Mouse (Mus musculus): ENCODE data around the gene Slc13a5.

The Slc13a5 gene

GRCm38 (mm10) chr11:72266960-72267560 lies at the start of gene Slc13a5:
Gene Slc13a5 (minus strand): TSS chr11:72267222.
- no peak for ATAC-seq (ENCODE audit: insufficient number of reproducible peaks, low FRiP score, low TSS enrichment)

GRCm38 (mm10) chr11:72314151-72314895 lies 47.3 kb upstream of the Slc13a5 start, which contains the start of gene Fbxo39:
Gene Fbxo39 (plus strand): TSS chr11:72314444.
- no peak for ATAC-seq (ENCODE audit: insufficient number of reproducible peaks, low FRiP score, low TSS enrichment)

- no peak for ATAC-seq (ENCODE audit: insufficient number of reproducible peaks, low FRiP score, low TSS enrichment)
These were observed 44.5 kb upstream of the Slc13a5 start for GRCm38 (mm10) chr11:72311355-72312001.

GRCm38 (mm10) chr11:72310491-72310890 lies 43.5 kb upstream of the Slc13a5 start:
- ATAC-seq (ENCODE audit: insufficient number of reproducible peaks, low FRiP score, low TSS enrichment): no peak

- no peak for ATAC-seq (ENCODE audit: insufficient number of reproducible peaks, low FRiP score, low TSS enrichment)
These were observed 42.0 kb upstream of the Slc13a5 start for GRCm38 (mm10) chr11:72308982-72309381.

- ATAC-seq (ENCODE audit: insufficient number of reproducible peaks, low FRiP score, low TSS enrichment): no peak
These were observed 40.4 kb upstream of the Slc13a5 start for GRCm38 (mm10) chr11:72307461-72307860.

GRCm38 (mm10) chr11:72302230-72302629 lies 35.2 kb upstream of the Slc13a5 start:
- ATAC-seq (ENCODE audit: insufficient number of reproducible peaks, low FRiP score, low TSS enrichment): no peak; the same call in 1 of the 2 replicates

GRCm38 (mm10) chr11:72301334-72301733 lies 34.3 kb upstream of the Slc13a5 start, which contains the start of gene Xaf1:
Gene Xaf1 (plus strand): TSS chr11:72301629.
- ATAC-seq (ENCODE audit: insufficient number of reproducible peaks, low FRiP score, low TSS enrichment): no peak

GRCm38 (mm10) chr11:72293116-72293515 lies 26.1 kb upstream of the Slc13a5 start:
- ATAC-seq (ENCODE audit: insufficient number of reproducible peaks, low FRiP score, low TSS enrichment): no peak

GRCm38 (mm10) chr11:72287543-72287942 lies 20.5 kb upstream of the Slc13a5 start:
- ATAC-seq (ENCODE audit: insufficient number of reproducible peaks, low FRiP score, low TSS enrichment): no peak

GRCm38 (mm10) chr11:72287126-72287525 lies 20.1 kb upstream of the Slc13a5 start:
- ATAC-seq (ENCODE audit: insufficient number of reproducible peaks, low FRiP score, low TSS enrichment): no peak

- ATAC-seq (ENCODE audit: insufficient number of reproducible peaks, low FRiP score, low TSS enrichment): no peak
These were observed 19.6 kb upstream of the Slc13a5 start for GRCm38 (mm10) chr11:72286651-72287050.

- no peak for ATAC-seq (ENCODE audit: insufficient number of reproducible peaks, low FRiP score, low TSS enrichment)
These were observed 19.0 kb upstream of the Slc13a5 start for GRCm38 (mm10) chr11:72285971-72286480.

- no peak for ATAC-seq (ENCODE audit: insufficient number of reproducible peaks, low FRiP score, low TSS enrichment)
These were observed 17.6 kb upstream of the Slc13a5 start for GRCm38 (mm10) chr11:72284532-72285182.

- no peak for ATAC-seq (ENCODE audit: insufficient number of reproducible peaks, low FRiP score, low TSS enrichment)
These were observed 16.6 kb upstream of the Slc13a5 start for GRCm38 (mm10) chr11:72283486-72284224.

GRCm38 (mm10) chr11:72281852-72282400 lies 14.9 kb upstream of the Slc13a5 start:
- ATAC-seq (ENCODE audit: insufficient number of reproducible peaks, low FRiP score, low TSS enrichment): no peak

- no peak for ATAC-seq (ENCODE audit: insufficient number of reproducible peaks, low FRiP score, low TSS enrichment)
These were observed 14.3 kb upstream of the Slc13a5 start for GRCm38 (mm10) chr11:72281143-72281851.

GRCm38 (mm10) chr11:72273341-72273740 lies 6.3 kb upstream of the Slc13a5 start:
- no peak for ATAC-seq (ENCODE audit: insufficient number of reproducible peaks, low FRiP score, low TSS enrichment)

- no peak for ATAC-seq (ENCODE audit: insufficient number of reproducible peaks, low FRiP score, low TSS enrichment)
These were observed 4.7 kb upstream of the Slc13a5 start for GRCm38 (mm10) chr11:72271761-72272160.

All from cerebellum, adult (tissue).